Mouse (Mus musculus): ENCODE results near the gene Tomm20. TPM values are rescaled to one million over a fixed set of nuclear protein-coding genes. Genes with fewer than 3 reads are reported as not detected.

The Tomm20 gene
- polyA plus RNA-seq, 1 experiment from 2014 or later, result 191 TPM

DNA sequence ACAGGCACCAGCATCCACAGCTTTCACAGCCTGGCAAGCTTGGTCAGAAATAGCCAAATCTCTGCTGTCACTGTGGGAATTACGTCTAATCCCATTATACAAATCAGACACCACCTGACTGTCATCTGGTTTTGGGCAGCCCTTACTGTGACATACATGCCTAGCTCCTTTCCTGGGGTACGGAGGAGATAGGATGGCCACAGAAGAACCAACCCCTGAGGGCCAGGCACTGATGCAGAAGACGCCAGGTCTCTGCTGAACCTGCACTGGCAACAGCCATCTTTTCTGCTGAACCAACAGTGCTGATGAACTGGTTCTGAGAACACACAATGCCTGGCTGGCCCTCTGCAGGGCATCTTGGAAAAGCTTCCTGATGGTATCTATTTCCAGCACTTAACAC lies 8.3 kb downstream of the Tomm20 start:
- WGBS, result 90% methylated on average over 3 of the region's 3 CpGs
- Histone ChIP-seq H3K27me3 (replicated peaks; ENCODE audit: control insufficient read depth, insufficient read depth, low read length) (no peaks in the 10 kb centered on the region), H3K36me3 (ENCODE audit: control insufficient read depth, insufficient read depth) (peaks cover 34% of the 10 kb centered on the region), H3K27ac (ENCODE audit: low read length) (no peak overlapping the region), H3K4me1 (replicated peaks; ENCODE audit: control insufficient read depth, insufficient read depth, low read length) (0 out of 2 replicates have a peak, but pooled peaks cover 4% of the 10 kb centered on the region), H3K4me2 (ENCODE audit: low read length) (no peak overlapping the region), H3K9me3 (ENCODE audit: control insufficient read depth, low read length) (no peaks in the 10 kb centered on the region), H3K9ac (replicated peaks; ENCODE audit: low read depth, low read length) (no peak overlapping the region), H3K4me3 (replicated peaks; ENCODE audit: low read length) (no peak overlapping the region)
- no peak for ATAC-seq

DNA sequence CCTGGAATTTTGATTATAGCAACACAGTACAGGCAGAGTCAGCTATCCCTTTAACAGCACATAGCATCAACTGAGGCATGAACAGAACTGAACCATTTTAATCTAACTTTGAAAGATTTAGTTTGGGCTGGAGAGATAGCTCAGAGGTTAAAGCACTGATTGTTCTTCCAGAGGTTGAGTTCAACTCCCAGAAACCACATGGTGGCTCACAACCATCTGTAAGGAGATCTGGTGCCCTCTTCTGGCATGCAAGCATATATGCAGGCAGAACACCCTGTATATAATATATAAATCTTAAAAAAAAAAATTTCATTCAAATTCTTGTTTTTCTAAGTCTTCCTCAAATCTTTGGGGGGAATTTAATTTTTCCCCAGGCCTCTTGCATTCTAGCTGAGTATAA lies 9.7 kb downstream of the Tomm20 start:
- Histone ChIP-seq H3K4me3 (replicated peaks; ENCODE audit: low read length) (no peak overlapping the region), H3K9ac (replicated peaks; ENCODE audit: low read depth, low read length) (no peak overlapping the region), H3K4me1 (replicated peaks; ENCODE audit: control insufficient read depth, insufficient read depth, low read length) (no peaks in the 10 kb centered on the region), H3K27ac (ENCODE audit: low read length) (no peak overlapping the region), H3K4me2 (ENCODE audit: low read length) (no peak overlapping the region), H3K27me3 (replicated peaks; ENCODE audit: control insufficient read depth, insufficient read depth, low read length) (no peaks in the 10 kb centered on the region), H3K9me3 (ENCODE audit: control insufficient read depth, low read length) (no peaks in the 10 kb centered on the region), H3K36me3 (ENCODE audit: control insufficient read depth, insufficient read depth) (peaks cover 36% of the 10 kb centered on the region)
- no peak for ATAC-seq

DNA sequence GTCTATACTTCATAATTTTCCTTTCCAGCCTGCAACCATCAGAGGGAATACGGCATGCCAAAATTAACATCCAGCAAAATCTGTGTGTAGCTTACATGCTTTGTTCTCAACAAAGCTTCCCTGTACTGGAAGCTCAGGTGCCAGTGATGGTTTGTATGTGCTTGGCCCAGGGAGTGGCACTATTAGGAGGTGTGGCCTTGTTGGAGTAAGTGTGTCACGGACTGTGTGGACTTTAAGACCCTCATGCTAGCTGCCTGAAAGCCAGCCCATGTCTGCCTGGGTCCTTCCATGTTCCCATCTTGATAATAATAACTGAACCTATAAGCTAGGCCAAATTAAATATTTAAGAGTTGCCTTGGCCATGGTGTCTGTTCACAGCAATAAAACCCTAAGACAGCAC lies 10.3 kb downstream of the Tomm20 start:
- H3K27me3 ChIP-seq (replicated peaks; ENCODE audit: control insufficient read depth, insufficient read depth, low read length), result no peaks in the 10 kb centered on the region
- no peak for ATAC-seq
- no peak overlapping the region for H3K9ac ChIP-seq (replicated peaks; ENCODE audit: low read depth, low read length)
- no peak overlapping the region for H3K27ac ChIP-seq (ENCODE audit: low read length)
- no peak overlapping the region for H3K4me2 ChIP-seq (ENCODE audit: low read length)
- 100% methylated on average over 2 of the region's 2 CpGs for WGBS
- H3K4me3 ChIP-seq (replicated peaks; ENCODE audit: low read length), result no peak overlapping the region
- no peaks in the 10 kb centered on the region for H3K9me3 ChIP-seq (ENCODE audit: control insufficient read depth, low read length)
- H3K4me1 ChIP-seq (replicated peaks; ENCODE audit: control insufficient read depth, insufficient read depth, low read length), result no peaks in the 10 kb centered on the region
- peaks cover 36% of the 10 kb centered on the region for H3K36me3 ChIP-seq (ENCODE audit: control insufficient read depth, insufficient read depth)

DNA sequence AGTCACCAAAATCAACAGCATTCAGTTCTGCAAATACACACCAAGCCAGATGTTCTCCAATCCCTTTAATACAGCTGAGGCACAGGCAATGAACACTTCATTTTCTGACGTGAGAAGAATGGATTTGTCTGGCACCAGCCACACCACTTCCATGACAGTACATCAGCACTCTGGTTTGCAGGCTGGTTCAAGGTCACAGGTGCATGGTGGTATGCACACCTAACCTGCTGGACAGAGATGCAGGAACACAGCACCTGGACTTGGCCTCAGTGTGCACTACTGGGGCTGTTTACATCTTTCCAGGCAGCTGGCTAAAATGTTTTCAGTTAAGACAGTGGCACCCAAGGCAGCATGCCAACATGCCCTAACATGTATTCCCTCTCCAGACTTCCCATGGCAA lies 13.0 kb downstream of the Tomm20 start:
- Histone ChIP-seq H3K9me3 (ENCODE audit: control insufficient read depth, low read length) (no peaks in the 10 kb centered on the region), H3K4me1 (replicated peaks; ENCODE audit: control insufficient read depth, insufficient read depth, low read length) (no peaks in the 10 kb centered on the region), H3K27ac (ENCODE audit: low read length) (no peak overlapping the region), H3K27me3 (replicated peaks; ENCODE audit: control insufficient read depth, insufficient read depth, low read length) (no peaks in the 10 kb centered on the region), H3K4me2 (ENCODE audit: low read length) (no peak overlapping the region), H3K36me3 (ENCODE audit: control insufficient read depth, insufficient read depth) (peaks cover 28% of the 10 kb centered on the region), H3K4me3 (replicated peaks; ENCODE audit: low read length) (no peak overlapping the region), H3K9ac (replicated peaks; ENCODE audit: low read depth, low read length) (no peak overlapping the region)
- no peak for ATAC-seq
- WGBS, result 84% methylated on average over 1 of the region's 1 CpGs

DNA sequence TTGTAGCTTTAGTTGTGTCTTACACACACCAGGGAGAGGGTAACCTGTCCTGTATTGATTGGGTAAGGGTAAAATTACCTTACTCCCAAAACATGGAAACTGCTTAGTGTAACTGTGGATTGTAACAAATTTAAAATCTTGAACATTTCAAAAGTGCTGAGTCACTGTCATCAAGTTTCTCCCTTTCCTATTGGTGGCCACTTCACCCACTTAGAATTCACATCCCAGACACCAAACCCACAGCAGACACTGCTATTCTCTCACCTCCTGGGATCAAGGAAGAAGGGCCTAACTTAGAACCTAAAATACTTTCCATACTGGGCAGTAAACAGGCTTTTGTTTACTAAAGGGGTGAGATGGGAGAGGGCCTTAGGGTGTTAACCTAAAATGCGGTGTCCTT lies 13.4 kb downstream of the Tomm20 start:
- Histone ChIP-seq H3K9me3 (ENCODE audit: control insufficient read depth, low read length) (no peaks in the 10 kb centered on the region), H3K9ac (replicated peaks; ENCODE audit: low read depth, low read length) (no peak overlapping the region), H3K36me3 (ENCODE audit: control insufficient read depth, insufficient read depth) (peaks cover 25% of the 10 kb centered on the region), H3K4me1 (replicated peaks; ENCODE audit: control insufficient read depth, insufficient read depth, low read length) (no peaks in the 10 kb centered on the region), H3K4me3 (replicated peaks; ENCODE audit: low read length) (no peak overlapping the region), H3K27ac (ENCODE audit: low read length) (no peak overlapping the region), H3K27me3 (replicated peaks; ENCODE audit: control insufficient read depth, insufficient read depth, low read length) (no peaks in the 10 kb centered on the region), H3K4me2 (ENCODE audit: low read length) (no peak overlapping the region)
- ATAC-seq, result no peak
- 93% methylated on average over 1 of the region's 1 CpGs for WGBS

DNA sequence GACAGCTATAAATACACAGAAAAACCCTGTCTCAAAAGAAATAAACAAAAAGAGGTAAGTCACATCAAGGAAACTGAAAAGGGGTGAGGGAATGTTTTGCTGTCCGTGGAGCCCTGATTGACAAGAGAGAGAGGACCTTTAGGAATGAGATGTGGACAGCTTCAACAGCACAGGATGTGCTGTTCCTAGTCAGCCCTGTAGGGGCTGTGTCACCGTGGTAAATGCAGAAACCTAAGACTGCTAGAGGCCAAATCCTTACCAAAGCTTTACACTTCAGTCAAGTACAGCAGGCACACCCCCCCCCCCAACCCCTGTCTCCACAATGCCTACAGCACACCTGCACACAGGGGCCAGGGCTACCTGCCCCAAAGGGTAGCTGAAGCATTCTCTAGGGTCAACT lies 13.9 kb downstream of the Tomm20 start:
- no peak for ATAC-seq
- peaks cover 22% of the 10 kb centered on the region for H3K36me3 ChIP-seq (ENCODE audit: control insufficient read depth, insufficient read depth)
- no peak overlapping the region for H3K27ac ChIP-seq (ENCODE audit: low read length)
- H3K4me3 ChIP-seq (replicated peaks; ENCODE audit: low read length), result no peak overlapping the region
- H3K4me1 ChIP-seq (replicated peaks; ENCODE audit: control insufficient read depth, insufficient read depth, low read length), result no peaks in the 10 kb centered on the region
- no peaks in the 10 kb centered on the region for H3K9me3 ChIP-seq (ENCODE audit: control insufficient read depth, low read length)
- 53% methylated on average over 2 of the region's 2 CpGs for WGBS
- H3K27me3 ChIP-seq (replicated peaks; ENCODE audit: control insufficient read depth, insufficient read depth, low read length), result no peaks in the 10 kb centered on the region
- H3K9ac ChIP-seq (replicated peaks; ENCODE audit: low read depth, low read length), result no peak overlapping the region
- no peak overlapping the region for H3K4me2 ChIP-seq (ENCODE audit: low read length)

DNA sequence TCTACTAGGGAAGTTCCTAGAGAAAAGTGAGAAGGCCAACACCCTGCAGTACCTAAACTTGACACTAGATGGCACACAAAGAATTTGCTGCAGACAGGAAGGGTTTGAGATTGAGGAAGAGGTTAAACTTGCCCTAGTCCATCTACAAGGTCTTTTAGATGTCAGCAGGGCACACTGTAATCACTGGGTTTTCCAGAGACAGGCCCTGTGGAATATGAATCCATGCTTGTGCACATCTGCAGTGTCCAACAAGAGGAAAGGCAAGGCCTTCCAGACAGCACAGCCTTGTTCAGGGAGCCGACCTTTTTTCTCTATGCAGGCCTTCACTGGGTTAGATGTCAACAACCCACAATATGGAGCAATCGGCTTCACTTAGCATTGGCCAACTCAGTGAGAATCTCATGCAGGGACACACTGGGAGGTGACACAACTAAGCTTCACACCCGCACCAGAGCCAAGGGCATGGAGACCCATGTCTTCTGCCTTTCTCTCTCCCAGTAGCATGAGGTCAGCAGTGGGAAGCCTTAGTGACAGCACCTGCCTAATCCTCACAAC lies 16.0 kb downstream of the Tomm20 start:
- Histone ChIP-seq H3K27ac (ENCODE audit: low read length) (no peak overlapping the region), H3K36me3 (ENCODE audit: control insufficient read depth, insufficient read depth) (0 out of 2 replicates have a peak, but pooled peaks cover 8% of the 10 kb centered on the region), H3K4me3 (replicated peaks; ENCODE audit: low read length) (no peak overlapping the region), H3K27me3 (replicated peaks; ENCODE audit: control insufficient read depth, insufficient read depth, low read length) (no peaks in the 10 kb centered on the region), H3K9ac (replicated peaks; ENCODE audit: low read depth, low read length) (no peak overlapping the region), H3K4me2 (ENCODE audit: low read length) (no peak overlapping the region), H3K9me3 (ENCODE audit: control insufficient read depth, low read length) (no peaks in the 10 kb centered on the region), H3K4me1 (replicated peaks; ENCODE audit: control insufficient read depth, insufficient read depth, low read length) (no peaks in the 10 kb centered on the region)
- peak; percentile 34; the same call in 1 of the 2 replicates for ATAC-seq
- 78% methylated on average over 3 of the region's 3 CpGs for WGBS

DNA sequence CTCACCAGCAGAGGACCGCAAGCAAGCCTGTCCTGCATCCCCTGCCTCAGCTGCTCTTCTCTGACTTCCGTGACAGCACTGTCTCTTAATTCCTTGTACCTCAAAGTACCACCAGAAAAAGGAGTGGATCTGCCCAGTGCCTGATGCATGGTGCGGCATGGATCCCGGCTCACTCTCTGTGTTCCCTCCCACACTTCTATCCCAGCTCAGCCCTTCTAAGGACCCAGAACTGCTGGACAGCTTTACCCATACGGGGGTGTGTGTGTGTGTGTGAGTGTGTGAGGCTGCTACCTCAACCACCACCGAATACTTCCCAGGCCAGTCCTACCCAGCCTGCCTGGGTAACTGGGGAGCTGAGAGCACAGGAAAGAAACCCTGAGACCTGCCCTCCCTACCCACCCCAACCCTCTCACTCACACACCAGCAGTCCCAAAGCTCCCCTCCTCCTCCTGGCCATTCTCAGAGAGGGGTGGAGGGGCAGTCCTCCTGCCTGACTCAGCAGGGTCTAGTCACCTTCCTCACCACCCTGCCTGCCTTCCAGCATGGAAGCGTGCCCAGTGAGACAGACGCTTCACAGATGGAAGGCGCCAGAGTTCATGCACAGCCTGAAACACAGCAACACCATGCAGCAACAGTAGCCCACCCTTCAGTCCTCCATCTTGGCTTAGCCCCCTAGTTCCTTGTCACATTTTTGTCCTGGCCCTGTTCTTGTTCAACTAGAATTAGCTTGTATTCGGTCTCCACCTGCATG lies 16.7 kb downstream of the Tomm20 start:
- H3K36me3 ChIP-seq (ENCODE audit: control insufficient read depth, insufficient read depth), result 0 out of 2 replicates have a peak, but pooled peaks cover 5% of the 10 kb centered on the region
- peak; percentile 31; the same call in 1 of the 2 replicates for ATAC-seq

DNA sequence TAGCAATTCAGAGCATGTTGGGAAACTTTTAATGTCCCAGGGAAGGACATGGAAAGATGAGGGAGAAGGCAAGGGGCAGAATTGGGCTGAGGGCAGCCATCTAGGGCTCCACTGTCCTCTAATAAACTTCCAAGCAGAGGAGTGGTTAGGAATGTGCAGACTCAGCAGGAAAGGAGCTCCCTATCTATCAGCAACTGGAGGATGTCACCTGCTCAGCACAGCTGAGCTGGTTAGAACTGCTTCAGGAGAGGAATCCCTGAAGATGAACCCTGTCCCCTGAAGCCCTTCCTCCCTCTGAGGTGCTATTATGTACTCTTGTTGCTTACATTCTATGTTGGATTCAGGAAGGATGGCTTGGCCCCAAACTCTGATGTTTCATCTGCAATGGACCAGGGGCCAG lies 17.6 kb downstream of the Tomm20 start:
- 0 out of 2 replicates have a peak, but pooled peaks cover 2% of the 10 kb centered on the region for H3K36me3 ChIP-seq (ENCODE audit: control insufficient read depth, insufficient read depth)
- H3K4me1 ChIP-seq (replicated peaks; ENCODE audit: control insufficient read depth, insufficient read depth, low read length), result no peaks in the 10 kb centered on the region
- H3K9me3 ChIP-seq (ENCODE audit: control insufficient read depth, low read length), result no peaks in the 10 kb centered on the region
- H3K27ac ChIP-seq (ENCODE audit: low read length), result no peak overlapping the region
- H3K27me3 ChIP-seq (replicated peaks; ENCODE audit: control insufficient read depth, insufficient read depth, low read length), result no peaks in the 10 kb centered on the region
- ATAC-seq, result no peak
- no peak overlapping the region for H3K9ac ChIP-seq (replicated peaks; ENCODE audit: low read depth, low read length)
- no peak overlapping the region for H3K4me2 ChIP-seq (ENCODE audit: low read length)
- no peak overlapping the region for H3K4me3 ChIP-seq (replicated peaks; ENCODE audit: low read length)

More for the DNA sequence above, 16.7 kb downstream of the Tomm20 start:
- no peak overlapping the region for H3K9ac ChIP-seq (replicated peaks; ENCODE audit: low read depth, low read length)
- H3K27me3 ChIP-seq (replicated peaks; ENCODE audit: control insufficient read depth, insufficient read depth, low read length), result no peaks in the 10 kb centered on the region
- H3K9me3 ChIP-seq (ENCODE audit: control insufficient read depth, low read length), result no peaks in the 10 kb centered on the region
- 92% methylated on average over 10 of the region's 10 CpGs for WGBS
- H3K27ac ChIP-seq (ENCODE audit: low read length), result no peak overlapping the region
- no peak overlapping the region for H3K4me2 ChIP-seq (ENCODE audit: low read length)
- no peak overlapping the region for H3K4me3 ChIP-seq (replicated peaks; ENCODE audit: low read length)
- H3K4me1 ChIP-seq (replicated peaks; ENCODE audit: control insufficient read depth, insufficient read depth, low read length), result no peaks in the 10 kb centered on the region
